Mouse (Mus musculus) thymus, adult 18-20 months (tissue): Measurements from ENCODE around the gene Ssr3.

ENCODE experiments used
- DNase-seq, 2 experiments: peaks; one replicate each; pipeline ENCODE4 v3.0.0; 2022; ENCODE audit warnings: mixed read lengths in 2 of 2

Ssr3 gene

GRCm38 (mm10) chr3:65373594-65374182 lies 18.7 kb downstream of the Ssr3 start:
- DNase-seq: no peak

- no peak for DNase-seq
Observed at GRCm38 (mm10) chr3:65372552-65372951, 19.9 kb downstream of the Ssr3 start.

- no peak for DNase-seq
Observed at GRCm38 (mm10) chr3:65367944-65368343, 24.5 kb downstream of the Ssr3 start.

- no peak for DNase-seq
Observed at GRCm38 (mm10) chr3:65365921-65366710, 26.3 kb downstream of the Ssr3 start.

- DNase-seq: no peak
Observed at GRCm38 (mm10) chr3:65365184-65365583, 27.2 kb downstream of the Ssr3 start.

GRCm38 (mm10) chr3:65363438-65363837 lies 29.0 kb downstream of the Ssr3 start:
- DNase-seq: no peak

- no peak for DNase-seq
Observed at GRCm38 (mm10) chr3:65360163-65360969, 32.1 kb downstream of the Ssr3 start.

GRCm38 (mm10) chr3:65358841-65359240 lies 33.6 kb downstream of the Ssr3 start:
- no peak for DNase-seq

- no peak for DNase-seq
Observed at GRCm38 (mm10) chr3:65358275-65358674, 34.1 kb downstream of the Ssr3 start.

- DNase-seq: no peak
Observed at GRCm38 (mm10) chr3:65355479-65355878, 36.9 kb downstream of the Ssr3 start.

- no peak for DNase-seq
Observed at GRCm38 (mm10) chr3:65353263-65354037, 39.0 kb downstream of the Ssr3 start.

GRCm38 (mm10) chr3:65352278-65353127 lies 39.9 kb downstream of the Ssr3 start:
- no peak for DNase-seq

- no peak for DNase-seq
Observed at GRCm38 (mm10) chr3:65346176-65346575, 46.2 kb downstream of the Ssr3 start.

- DNase-seq: no peak
Observed at GRCm38 (mm10) chr3:65340173-65340951, 52.1 kb downstream of the Ssr3 start.

- no peak for DNase-seq
Observed at GRCm38 (mm10) chr3:65337835-65338464, 54.5 kb downstream of the Ssr3 start.
